Mouse (Mus musculus) liver, adult 2 months (tissue): ENCODE measurements around the gene Tekt1.

ENCODE experiments used
- CTCF ChIP-seq: fragments of 200-500 bp; IDR thresholded peaks from 2 replicates; pipeline ENCODE4 v1.5.1; 2011; ENCODE audit warnings: low read depth, low read length, control low read depth
- POLR2A ChIP-seq: fragments of 200-500 bp; IDR thresholded peaks from 2 replicates; pipeline ENCODE4 v1.6.1; 2011; ENCODE audit warnings: low read length, control low read depth; ENCODE audit not compliant: insufficient read depth; ENCODE audit errors: extremely low read depth

GRCm38 (mm10) chr11:72301334-72301733 lies 60.9 kb downstream of the Tekt1 start, which contains the start of gene Xaf1:
- TF ChIP-seq CTCF (no peak), POLR2A (no peak)
